ENCODE assay signal across 19 mouse cellular contexts in genomic region chr1:133832781-133833180, GRCm38 (mm10). TPM values are rescaled to one million over a fixed set of nuclear protein-coding genes. Genes with fewer than 3 reads are reported as not detected.
A peak's percentile ranks its signal among the peaks of the same experiment; 100 is the strongest.
DNase-seq lines count a peak whose midpoint lies in the region; ATAC-seq and TF ChIP-seq lines count a peak whose summit lies in the region.
"Had no signal": no experiment of that assay in that cellular context is flagged by ENCODE, and none has a peak within 500 bp of the region (broad histone marks: within the 10 kb centered on the region; RNA-seq: fewer than 3 reads in every experiment).

No protein-coding gene starts in this region.

- ATAC-seq in liver, embryonic 13.5 days (ENCODE audit: low read depth) = no peak
- peak; percentile 47 for ATAC-seq in lung, postnatal 0 days
- ATAC-seq: forebrain, embryonic 13.5 days; forebrain, postnatal 0 days had no signal

- TF ChIP-seq EP300 in lung, postnatal 0 days (IDR thresholded peaks at IDR 0.05) = no peak

- peaks cover 37% of the 10 kb centered on the region for H3K4me1 ChIP-seq in heart, embryonic 10.5 days
- H3K4me1 ChIP-seq in liver, embryonic 13.5 days (replicated peaks) = peaks cover 42% of the 10 kb centered on the region
- H3K4me1 ChIP-seq in lung, postnatal 0 days (ENCODE audit: insufficient read depth, low read depth, low read length) = no peaks in the 10 kb centered on the region

- H3K27ac ChIP-seq in heart, embryonic 10.5 days = peak overlapping the region; percentile 47; the same call in 1 of the 2 replicates
- no peak overlapping the region for H3K27ac ChIP-seq in liver, embryonic 13.5 days
- no peak overlapping the region for H3K27ac ChIP-seq in lung, postnatal 0 days (ENCODE audit: low read length)
- H3K27ac ChIP-seq: forebrain, embryonic 13.5 days; hindbrain, embryonic 13.5 days had no signal

- DNase-seq in heart, embryonic 10.5 days (ENCODE audit: low spot score) = no peak
- no peak for DNase-seq in heart, adult 11 months
- DNase-seq in liver, embryonic 13.5 days = no peak
- DNase-seq in liver (no peak), NIH3T3 (ENCODE audit: low read depth) (peak; percentile 24)
- DNase-seq in lung, postnatal 0 days (ENCODE audit: low spot score) = peak; percentile 62
- DNase-seq in lung, postnatal 25 days (ENCODE audit: low spot score) = no peak
- no peak for DNase-seq in thymus, postnatal 4 days
- DNase-seq: adrenal gland, adult 8-10 months; adrenal gland, postnatal 36 days; cerebellum, adult 2 months; cerebellum, postnatal 10 days; forebrain, postnatal 0 days; gastrocnemius, postnatal 14 days; heart, postnatal 10 days; heart, postnatal 4 days had no signal

- 53% methylated on average over 5 of the region's 5 CpGs for WGBS in heart, embryonic 10.5 days
- 53% methylated on average over 5 of the region's 5 CpGs for WGBS in liver, embryonic 13.5 days (ENCODE audit: insufficient replicate concordance)
- 54% methylated on average over 5 of the region's 5 CpGs for WGBS in lung, postnatal 0 days

- H3K36me3 ChIP-seq in heart, embryonic 10.5 days = no peaks in the 10 kb centered on the region
- no peaks in the 10 kb centered on the region for H3K36me3 ChIP-seq in liver, embryonic 13.5 days
- no peaks in the 10 kb centered on the region for H3K36me3 ChIP-seq in lung, postnatal 0 days (ENCODE audit: insufficient read depth, low read length)
- H3K36me3 ChIP-seq: hindbrain, embryonic 13.5 days had no signal

- H3K27me3 ChIP-seq in heart, embryonic 10.5 days (ENCODE audit: insufficient read depth, poor library complexity, severe bottlenecking) = peaks cover 7% of the 10 kb centered on the region
- no peaks in the 10 kb centered on the region for H3K27me3 ChIP-seq in liver, embryonic 13.5 days
- H3K27me3 ChIP-seq in lung, postnatal 0 days (replicated peaks; ENCODE audit: insufficient read depth, low read length) = no peaks in the 10 kb centered on the region
- H3K27me3 ChIP-seq: CH12.LX; forebrain, embryonic 13.5 days; hindbrain, embryonic 13.5 days had no signal

- no peak overlapping the region for H3K4me3 ChIP-seq in heart, embryonic 10.5 days
- no peak overlapping the region for H3K4me3 ChIP-seq in liver, embryonic 13.5 days (replicated peaks)
- no peak overlapping the region for H3K4me3 ChIP-seq in lung, postnatal 0 days (ENCODE audit: low read depth, low read length)
- H3K4me3 ChIP-seq: forebrain, embryonic 13.5 days; hindbrain, embryonic 13.5 days had no signal

- no peak for TF ChIP-seq CTCF in lung, postnatal 0 days (IDR thresholded peaks at IDR 0.05)

- no peak overlapping the region for H3K4me2 ChIP-seq in liver, embryonic 13.5 days
- no peak overlapping the region for H3K4me2 ChIP-seq in lung, postnatal 0 days (replicated peaks; ENCODE audit: low read depth, low read length)
- H3K4me2 ChIP-seq: forebrain, embryonic 13.5 days; hindbrain, embryonic 13.5 days had no signal

- peak overlapping the region; percentile 22; the same call in 1 of the 2 replicates for H3K9ac ChIP-seq in liver, embryonic 13.5 days
- H3K9ac ChIP-seq in lung, postnatal 0 days (replicated peaks; ENCODE audit: low read depth) = no peak overlapping the region
- H3K9ac ChIP-seq: forebrain, embryonic 13.5 days; forebrain, postnatal 0 days; hindbrain, embryonic 13.5 days had no signal

- no peaks in the 10 kb centered on the region for H3K9me3 ChIP-seq in heart, embryonic 10.5 days
- no peaks in the 10 kb centered on the region for H3K9me3 ChIP-seq in liver, embryonic 13.5 days (replicated peaks)
- no peaks in the 10 kb centered on the region for H3K9me3 ChIP-seq in lung, postnatal 0 days (ENCODE audit: low read length)
- H3K9me3 ChIP-seq: forebrain, embryonic 13.5 days; hindbrain, embryonic 13.5 days had no signal

RNA-seq across cellular contexts. Expression of gene Atp2b4, which starts 31.9 kb away (rescaled TPM):
- 15.2 and 26.4 TPM in 2 replicates for polyA plus RNA-seq in heart, embryonic 10.5 days (2016; fragmentation: Nextera tagmentation; extraction: Ambion mirVana)
- 27.5 and 28.8 TPM in 2 replicates for polyA plus RNA-seq in liver, embryonic 13.5 days (2015; fragmentation: Nextera tagmentation; extraction: Ambion mirVana)
- polyA plus RNA-seq in lung, postnatal 0 days (2015; fragmentation: Nextera tagmentation; extraction: Ambion mirVana) = 7.8 and 8.5 TPM in 2 replicates

Comparison
In these comparisons a context has a peak if more than half of its experiments do, and no peak if none do; other contexts are left out.
1. DNase-seq: peak in lung, postnatal 0 days (single experiment) and NIH3T3 (single experiment); none in heart, embryonic 10.5 days (single experiment), heart, adult 11 months (single experiment), liver, embryonic 13.5 days (single experiment), liver (single experiment), lung, postnatal 25 days (single experiment) and thymus, postnatal 4 days (single experiment).